Mouse (Mus musculus) stomach, postnatal 0 days (tissue): ENCODE data around the gene Itpka.

Source experiments
- CTCF ChIP-seq: IDR thresholded peaks from 2 replicates; pipeline ENCODE4 v1.5.1; 2016; ENCODE audit warnings: antibody characterized with exemption, low read depth, mild to moderate bottlenecking, moderate library complexity
- EP300 ChIP-seq: optimal IDR thresholded peaks from 2 replicates; pipeline ENCODE3; 2016; ENCODE audit warnings: antibody characterized with exemption

DNA sequence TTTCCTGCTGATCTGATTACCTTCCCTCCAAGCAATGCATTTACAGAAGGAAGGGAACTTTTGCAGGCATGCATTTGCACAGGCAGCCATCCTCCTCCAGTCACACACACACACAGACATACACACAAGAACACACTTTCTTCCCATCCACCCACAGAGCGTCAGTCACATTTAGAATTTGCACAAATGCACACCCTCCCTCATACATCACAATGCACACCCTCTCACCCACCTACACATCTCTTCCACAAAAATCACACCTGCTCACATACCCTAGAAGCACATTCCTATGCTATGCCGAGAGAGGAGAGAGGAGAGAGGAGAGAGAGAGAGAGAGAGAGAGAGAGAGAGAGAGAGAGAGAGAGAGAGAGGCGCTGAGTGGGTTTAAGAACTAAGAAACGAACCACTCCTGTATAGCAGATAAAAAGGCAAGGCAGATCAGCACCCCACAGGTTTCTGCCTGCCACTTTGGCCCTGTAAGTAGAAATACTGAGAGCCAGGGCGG, 55.2 kb downstream of the Itpka start, which contains the start of gene Tyro3:
- TF ChIP-seq CTCF (no peak), EP300 (no peak)
